Mouse (Mus musculus) C2C12 (cell line): ENCODE results near the gene Grk6. TPM values are rescaled to one million over a fixed set of nuclear protein-coding genes. Genes with fewer than 3 reads are reported as not detected.

Experiments used
- H3K27me3 ChIP-seq: one replicate; pipeline ENCODE4 v1.6.1; 2011; ENCODE audit not compliant: control insufficient read depth, insufficient read depth, insufficient read length
- H3K36me3 ChIP-seq: one replicate; pipeline ENCODE4 v1.6.1; 2011; ENCODE audit not compliant: control insufficient read depth, insufficient read depth
- H3K4me3 ChIP-seq: one replicate; pipeline ENCODE4 v1.5.1; 2011; ENCODE audit warnings: mild to moderate bottlenecking, control low read depth; ENCODE audit not compliant: poor library complexity, insufficient read depth, severe bottlenecking
- H3K79me2 ChIP-seq: one replicate; pipeline ENCODE4 v1.6.1; 2011; ENCODE audit not compliant: control insufficient read depth, insufficient read depth
- H3K79me3 ChIP-seq: one replicate; pipeline ENCODE4 v1.6.1; 2011; ENCODE audit warnings: low read depth, control low read depth
- H3ac ChIP-seq: one replicate; pipeline ENCODE3; 2011; ENCODE audit warnings: low read depth; ENCODE audit not compliant: control insufficient read depth, insufficient read length
- CEBPB ChIP-seq: IDR thresholded peaks from one replicate; pipeline ENCODE4 v1.6.1; 2011; ENCODE audit warnings: low read depth, mild to moderate bottlenecking, control low read depth, moderate library complexity
- CTCF ChIP-seq: IDR thresholded peaks from one replicate; pipeline ENCODE4 v1.5.1; 2011; ENCODE audit not compliant: control insufficient read depth, insufficient read depth, insufficient read length
- FOSL1 ChIP-seq: IDR thresholded peaks from one replicate; pipeline ENCODE4 v1.8.0; 2011; ENCODE audit warnings: mild to moderate bottlenecking, low read length; ENCODE audit not compliant: poor library complexity, insufficient read depth, severe bottlenecking
- MAX ChIP-seq: IDR thresholded peaks from one replicate; pipeline ENCODE4 v1.6.1; 2011; ENCODE audit warnings: mild to moderate bottlenecking, control low read depth
- MYOD1 ChIP-seq: IDR thresholded peaks from one replicate; pipeline ENCODE4 v1.6.1; 2011; ENCODE audit warnings: low read depth; ENCODE audit not compliant: control insufficient read depth, insufficient read length
- MYOG ChIP-seq: IDR thresholded peaks from one replicate; pipeline ENCODE4 v1.6.1; 2011; ENCODE audit not compliant: control insufficient read depth, insufficient read length; ENCODE audit errors: extremely low read depth
- USF1 ChIP-seq: IDR thresholded peaks from one replicate; pipeline ENCODE4 v1.6.1; 2011; ENCODE audit warnings: low read depth, mild to moderate bottlenecking, control low read depth, moderate library complexity
- polyA plus RNA-seq: library from polyadenylated mRNA; unstranded; fragments of >200 nt; fragmentation: generic; extraction: Trizol; gene quantifications from one replicate; pipeline ENCODE4 v1.2.1, GENCODE M21; 2012; ENCODE audit warnings: missing spikeins

Grk6 gene
- polyA plus RNA-seq, 1 experiment = 81.9 TPM

GRCm38 (mm10) chr13:55403935-55404852 is 40.7 kb upstream of the Grk6 start:
- Histone ChIP-seq H3K79me2 (no peaks in the 10 kb centered on the region), H3K79me3 (no peaks in the 10 kb centered on the region), H3K4me3 (no peak overlapping the region), H3K27me3 (peaks cover 49% of the 10 kb centered on the region), H3K36me3 (no peaks in the 10 kb centered on the region), H3ac (no peak overlapping the region)
- TF ChIP-seq MYOG (no peak), USF1 (no peak), CTCF (no peak), MYOD1 (no peak)

- H3K79me3 ChIP-seq = no peaks in the 10 kb centered on the region
- H3K27me3 ChIP-seq = peaks cover 44% of the 10 kb centered on the region
- TF ChIP-seq USF1 (no peak), MYOD1 (no peak), CEBPB (peak; percentile 89), MAX (no peak), FOSL1 (no peak), MYOG (no peak), CTCF (peak; percentile 75)
- no peaks in the 10 kb centered on the region for H3K79me2 ChIP-seq
- no peaks in the 10 kb centered on the region for H3K36me3 ChIP-seq
- H3K4me3 ChIP-seq = no peak overlapping the region
- H3ac ChIP-seq = no peak overlapping the region
Measured at GRCm38 (mm10) chr13:55404853-55405782, 39.8 kb upstream of the Grk6 start.

DNA sequence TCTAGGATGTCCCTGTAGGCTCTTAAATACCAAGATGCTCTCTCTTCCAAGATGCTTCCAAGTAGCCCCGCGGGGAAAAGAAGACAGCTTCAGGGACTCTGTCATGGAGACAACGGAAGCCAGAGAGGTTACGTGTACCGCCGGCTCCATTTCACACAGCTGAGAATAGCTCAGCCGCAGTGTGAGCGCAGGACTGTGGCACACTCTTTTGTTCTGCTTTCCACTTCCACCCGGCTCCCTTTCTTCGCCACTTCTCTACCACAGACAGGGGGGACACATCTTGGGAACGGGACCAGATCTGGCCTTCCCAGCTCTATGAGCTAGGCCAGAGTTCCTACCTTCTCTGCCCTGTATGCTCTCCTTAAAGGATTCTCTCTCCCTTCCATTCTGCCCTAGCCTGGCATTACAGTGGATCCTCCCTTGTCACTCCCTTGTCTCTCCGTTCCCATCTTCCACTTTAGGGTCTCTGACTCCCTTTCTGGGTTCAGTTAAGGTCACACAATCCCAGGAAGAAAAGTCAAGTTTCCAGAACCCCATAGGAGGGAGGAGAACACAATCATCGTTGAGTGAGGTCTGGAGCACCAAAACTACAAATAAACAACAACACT is 39.0 kb upstream of the Grk6 start:
- Histone ChIP-seq H3K4me3 (no peak overlapping the region), H3K79me3 (no peaks in the 10 kb centered on the region), H3K27me3 (peaks cover 37% of the 10 kb centered on the region), H3K36me3 (no peaks in the 10 kb centered on the region), H3ac (no peak overlapping the region), H3K79me2 (no peaks in the 10 kb centered on the region)
- TF ChIP-seq USF1 (no peak), FOSL1 (no peak), MYOG (no peak), CEBPB (no peak), MYOD1 (no peak), MAX (no peak), CTCF (no peak)

DNA sequence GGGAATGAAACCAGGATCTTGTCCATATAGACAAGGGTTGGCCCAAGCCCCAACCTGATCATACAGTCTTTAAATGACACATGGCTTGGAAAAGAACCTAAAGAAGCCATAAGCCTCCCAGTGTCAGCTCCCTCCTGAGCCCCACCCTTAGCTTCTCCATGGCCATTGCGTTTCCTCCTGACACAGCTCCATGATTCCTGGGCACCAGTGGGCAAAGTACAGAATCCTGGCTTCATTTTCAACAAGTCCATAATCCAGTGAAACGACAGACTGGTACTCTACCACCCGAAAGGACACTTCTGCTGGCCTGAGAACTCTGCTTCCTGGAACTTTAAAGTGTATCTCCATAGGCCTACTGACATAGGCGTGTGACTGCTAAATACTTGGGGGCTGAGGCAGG is 37.5 kb upstream of the Grk6 start:
- TF ChIP-seq CTCF (no peak), MYOG (no peak)
- no peak overlapping the region for H3K4me3 ChIP-seq
- H3K79me3 ChIP-seq = no peaks in the 10 kb centered on the region
- H3ac ChIP-seq = no peak overlapping the region
- peaks cover 32% of the 10 kb centered on the region for H3K27me3 ChIP-seq
- H3K36me3 ChIP-seq = no peaks in the 10 kb centered on the region
- no peaks in the 10 kb centered on the region for H3K79me2 ChIP-seq

GRCm38 (mm10) chr13:55408546-55409120 is 36.2 kb upstream of the Grk6 start:
- Histone ChIP-seq H3ac (no peak overlapping the region), H3K79me2 (no peaks in the 10 kb centered on the region), H3K79me3 (no peaks in the 10 kb centered on the region), H3K4me3 (no peak overlapping the region), H3K27me3 (peaks cover 20% of the 10 kb centered on the region), H3K36me3 (no peaks in the 10 kb centered on the region)
- no peak for TF ChIP-seq CTCF
- TF ChIP-seq CEBPB = no peak
- no peak for TF ChIP-seq MYOD1
- no peak for TF ChIP-seq USF1
- no peak for TF ChIP-seq MAX
- TF ChIP-seq FOSL1 = no peak
